Mouse (Mus musculus) CH12F3 (cell line): Measurements from ENCODE around the gene Tbck.

ENCODE experiments used
- in situ Hi-C: fragments of 300-500 bp; cut with MboI; formaldehyde crosslinking; loops from 2 replicates; pipeline ENCODE4 v1.14.3; 2020; ENCODE audit warnings: low sequenced_read_pairs

Gene Tbck

DNA sequence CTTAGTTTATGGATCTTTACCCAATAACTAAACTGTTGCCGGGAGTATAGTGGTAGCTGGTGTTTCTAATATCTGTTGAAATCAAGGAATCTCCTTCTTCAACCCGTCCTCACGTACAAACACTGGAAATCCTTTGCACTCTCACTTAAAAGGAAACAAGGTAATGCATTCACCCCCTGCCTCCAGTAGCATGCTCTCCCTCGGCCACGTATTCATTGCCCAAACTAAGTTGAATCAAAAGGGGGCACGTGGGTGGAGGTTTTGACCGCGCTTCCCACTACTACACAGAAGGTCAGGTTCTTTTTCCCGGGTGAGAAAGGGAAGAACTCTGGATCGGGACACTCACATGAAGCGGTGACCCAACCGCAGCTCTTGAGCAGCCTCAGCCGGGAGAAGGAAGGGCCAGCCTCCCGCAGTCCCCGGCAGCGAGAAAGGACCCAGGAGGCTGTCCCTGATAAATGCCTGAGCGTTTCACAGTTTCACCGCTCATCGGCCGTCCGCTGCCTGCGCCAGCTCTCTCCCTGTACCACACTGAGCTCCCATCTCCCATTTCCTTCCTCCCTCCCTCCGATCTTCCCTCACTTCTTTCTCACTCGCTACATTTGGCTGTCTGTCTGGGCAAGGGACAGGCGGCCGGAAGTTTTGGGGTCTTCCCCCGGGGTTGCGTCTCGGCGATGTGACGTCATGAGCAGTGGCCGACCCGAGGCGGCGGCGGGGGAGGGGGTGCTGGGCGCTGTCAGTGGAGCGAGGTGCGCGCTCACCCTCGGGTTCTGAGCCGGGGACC, at the start of gene Tbck:
TSS of gene Tbck (plus strand) at position 698 of the 784 bp plus-strand sequence.
- in situ Hi-C loops: no loop called here

DNA sequence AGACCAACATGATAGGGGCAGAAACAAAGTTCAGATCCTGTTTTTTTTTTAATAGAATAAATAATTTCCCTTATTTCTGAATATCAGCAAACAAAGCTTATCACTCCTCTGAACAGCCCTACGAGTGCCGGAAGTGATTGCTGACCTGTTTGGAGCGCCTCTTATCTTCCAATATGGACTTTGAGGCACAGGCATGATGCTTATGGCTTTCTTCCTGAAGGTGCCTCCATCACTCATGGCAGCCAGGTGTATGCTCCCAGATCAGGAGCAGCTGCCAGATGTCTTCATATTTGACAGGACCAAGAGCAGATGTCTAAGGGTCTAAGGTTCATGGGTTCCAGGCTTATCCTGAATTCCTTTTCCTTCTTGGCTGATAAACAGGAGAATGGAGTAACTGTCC, 46.9 kb upstream of the Tbck start:
- in situ Hi-C loops: no loop called here

DNA sequence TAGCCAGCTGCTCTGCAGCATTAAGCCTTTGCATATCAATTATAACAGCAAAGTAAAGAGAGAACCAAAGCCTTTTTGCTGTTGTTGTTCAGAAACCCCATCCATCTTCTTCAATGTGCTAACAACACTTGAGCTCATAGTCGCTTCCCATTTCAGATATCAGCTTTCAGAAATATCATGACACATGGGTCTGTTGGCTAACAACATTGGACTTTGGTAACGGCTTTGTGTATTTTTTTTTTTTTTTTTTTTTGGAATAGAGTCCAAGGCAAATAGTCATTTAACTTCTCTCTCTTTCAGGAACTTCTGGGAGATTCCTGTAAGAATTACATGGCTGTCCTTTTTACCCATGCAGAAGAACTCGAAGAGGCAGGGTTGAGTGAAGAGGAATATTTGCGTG, 39.9 kb upstream of the Tbck start:
- in situ Hi-C loops: no loop called here

DNA sequence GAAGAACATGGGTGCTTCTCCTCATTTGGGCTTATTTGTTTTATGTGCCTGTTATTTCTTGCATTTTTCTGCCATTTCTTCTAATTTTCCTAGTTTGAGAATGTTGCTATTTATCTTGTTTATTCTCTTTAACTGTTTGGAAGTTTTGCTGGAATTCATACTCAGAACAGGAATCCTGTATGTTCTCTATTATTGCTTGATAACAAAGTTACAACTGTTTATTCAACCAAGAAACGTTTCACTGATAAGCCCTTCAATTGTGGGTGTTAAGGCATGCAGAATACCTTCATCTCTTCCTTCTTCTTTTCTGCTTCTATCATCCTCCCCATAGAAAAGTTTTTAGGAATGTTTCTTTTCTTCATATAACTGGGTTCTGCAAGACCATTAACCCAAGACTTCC, 37.1 kb upstream of the Tbck start:
- in situ Hi-C loops: no loop called here

DNA sequence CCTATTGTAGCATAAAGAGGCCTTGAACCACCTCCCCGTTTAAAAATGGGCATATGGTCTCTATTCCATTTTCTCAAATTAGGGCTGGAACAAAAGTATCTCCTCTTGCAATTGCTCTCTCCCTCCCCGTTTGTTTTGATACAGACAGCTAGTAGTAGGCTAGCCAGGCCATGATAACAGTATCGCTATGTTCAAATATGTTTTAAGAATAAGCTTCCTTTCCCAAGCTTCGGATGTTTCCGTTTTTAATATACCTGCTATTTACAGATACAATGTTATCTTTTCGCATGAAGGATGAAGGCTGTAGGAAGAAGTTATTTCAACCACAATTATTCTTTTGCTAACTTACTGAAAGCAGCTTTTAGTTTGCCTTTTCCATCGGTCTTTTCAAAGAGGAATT, 34.6 kb upstream of the Tbck start:
- in situ Hi-C loops: no loop called here

DNA sequence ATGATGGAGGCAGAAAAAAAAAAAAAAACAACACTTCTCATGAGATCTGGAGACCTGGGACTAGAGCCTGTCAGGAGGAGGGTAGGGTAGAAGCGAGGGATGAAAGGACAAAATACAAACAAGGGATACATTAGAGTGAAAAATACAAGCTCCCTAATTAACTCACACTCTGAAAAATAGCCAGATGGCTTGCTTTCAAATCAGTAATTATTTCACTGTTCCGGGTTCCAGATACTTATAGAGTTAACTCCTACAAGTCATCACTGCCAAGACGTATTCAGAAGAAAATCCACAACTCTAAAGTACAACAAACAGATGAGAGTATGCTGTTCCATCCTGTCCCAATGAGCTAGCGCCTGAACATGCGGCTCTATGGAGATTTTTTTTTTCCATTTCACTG, 33.8 kb upstream of the Tbck start:
- in situ Hi-C loops: no loop called here

DNA sequence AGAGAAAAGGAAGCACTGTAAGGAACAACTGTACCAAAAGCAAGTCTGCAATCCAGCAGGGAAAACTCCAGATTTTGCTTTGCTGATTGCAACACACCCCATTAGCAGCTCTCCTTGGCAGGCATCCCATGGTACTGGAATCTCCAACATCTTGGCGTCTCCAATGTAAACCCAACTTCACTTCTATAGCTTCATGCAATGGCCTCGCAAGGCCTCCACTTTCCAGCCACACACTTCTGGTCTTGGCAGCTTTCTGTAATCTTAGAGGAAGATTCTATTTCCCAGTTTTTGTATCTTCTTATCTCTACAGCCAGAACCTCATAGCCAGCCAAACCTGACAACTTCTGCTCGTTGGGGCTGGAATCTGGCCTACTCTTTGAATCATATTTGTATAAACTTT, 32.2 kb upstream of the Tbck start:
- in situ Hi-C loops: no loop called here

DNA sequence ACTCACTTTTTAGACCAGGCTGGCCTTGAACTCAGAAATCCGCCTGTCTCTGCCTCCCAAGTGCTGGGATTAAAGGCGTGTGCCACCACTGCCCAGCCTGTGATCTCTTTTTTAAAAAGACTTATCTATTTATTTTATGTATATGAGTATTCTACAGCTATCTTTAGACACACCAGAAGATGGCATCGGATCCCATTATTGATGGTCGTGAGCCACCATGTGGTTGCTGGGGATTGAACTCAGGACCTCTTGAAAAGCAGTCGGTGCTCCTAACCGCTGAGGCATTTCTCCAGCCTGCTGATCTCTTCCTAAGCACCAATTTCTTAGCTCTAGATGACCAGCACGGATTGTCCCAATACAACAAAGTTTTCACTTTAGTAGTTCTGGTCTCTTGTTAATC, 30.0 kb upstream of the Tbck start:
- in situ Hi-C loops: no loop called here

DNA sequence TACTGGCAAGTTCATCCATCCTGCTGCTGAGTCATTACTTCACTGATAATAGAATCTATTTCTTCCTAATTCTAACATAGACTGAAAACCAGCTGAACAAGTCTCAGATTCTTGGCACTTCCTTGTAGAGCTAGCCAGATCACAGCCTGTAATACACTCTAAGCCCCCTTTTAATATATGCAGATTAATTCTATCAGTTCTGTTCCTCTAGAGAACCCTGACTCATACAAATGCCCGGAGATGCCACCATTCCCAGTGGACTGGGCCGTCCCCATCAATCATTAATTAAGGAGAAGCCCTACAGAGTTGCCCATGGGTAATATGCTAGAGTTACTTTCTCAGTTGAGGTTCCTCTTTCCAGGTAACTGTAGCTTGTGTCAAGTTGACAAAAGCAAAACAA, 28.0 kb upstream of the Tbck start:
- in situ Hi-C loops: no loop called here

DNA sequence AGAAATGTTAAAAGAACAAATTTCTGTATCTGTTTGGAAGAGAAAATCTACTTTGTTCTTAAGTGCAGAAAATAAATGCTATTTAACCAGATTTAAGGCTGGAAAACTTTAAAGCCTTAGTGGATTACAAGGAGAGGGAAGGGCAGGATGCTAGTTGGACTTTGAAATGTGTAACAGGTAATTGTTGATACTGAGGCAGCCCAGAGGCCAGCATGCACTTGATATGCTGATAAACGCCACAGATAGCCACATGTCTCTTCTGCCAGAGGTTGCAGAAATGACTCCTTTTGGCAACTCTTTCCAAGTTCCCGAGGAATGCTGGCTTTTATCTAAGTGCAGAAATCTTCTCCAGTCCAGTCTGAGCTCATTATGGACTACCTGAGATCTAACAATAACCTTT, 6.5 kb upstream of the Tbck start:
- in situ Hi-C loops: no loop called here

DNA sequence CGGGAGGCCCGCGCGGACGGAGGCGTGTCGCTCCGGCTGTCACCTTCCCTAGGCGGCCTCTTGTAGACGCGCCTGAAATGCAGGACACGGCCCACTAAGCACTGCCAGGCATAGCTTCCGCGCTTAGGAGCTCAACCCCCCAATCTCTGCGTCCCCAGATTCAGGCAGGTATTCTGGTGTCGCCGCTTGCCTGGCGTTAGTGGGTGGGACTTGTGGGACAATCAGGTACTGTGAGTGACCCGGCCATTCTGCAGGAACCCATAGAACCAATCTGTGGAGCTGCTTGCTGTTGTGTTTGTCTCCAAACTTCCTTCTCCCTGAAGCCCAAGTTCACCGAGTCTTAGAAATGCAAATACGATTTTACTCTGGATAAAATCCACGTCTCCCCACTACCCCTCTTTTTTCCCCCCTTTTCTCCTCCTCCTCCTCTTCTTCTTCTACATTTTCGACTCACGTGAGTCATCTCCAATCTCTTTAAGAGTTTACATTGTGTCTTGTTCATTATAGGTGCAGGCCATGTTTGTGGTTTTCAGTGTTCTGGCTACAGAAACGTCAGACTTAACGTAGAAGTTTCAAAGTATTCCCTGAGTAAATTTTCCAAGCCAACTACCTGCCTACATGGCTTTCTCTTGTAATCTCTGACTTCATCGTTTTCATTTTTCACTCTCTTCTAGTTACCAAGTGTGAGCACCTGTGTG, 436 bp downstream of the Tbck start, which contains the start of gene Aimp1:
TSS of gene Aimp1 (minus strand) at position 140 of the 698 bp plus-strand sequence.
- in situ Hi-C loops: no loop called here

DNA sequence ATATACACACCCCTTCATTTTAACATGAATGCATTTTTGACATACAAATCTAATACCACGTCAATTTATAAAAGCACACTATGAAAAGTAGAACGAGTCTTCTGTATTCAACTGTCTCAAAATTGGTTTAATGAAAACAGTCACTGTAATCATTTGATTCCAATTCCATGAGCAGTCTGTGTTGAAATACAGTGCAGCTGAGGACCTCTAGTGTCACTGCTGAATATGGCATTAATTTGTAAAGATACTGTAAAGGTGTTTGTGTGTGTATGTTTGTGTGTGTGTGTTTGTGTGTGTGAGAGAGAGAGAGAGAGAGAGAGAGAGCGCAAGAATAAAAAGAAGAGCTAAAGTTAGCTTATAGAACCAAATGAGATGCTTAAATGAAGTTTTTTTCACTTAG, 17.4 kb downstream of the Tbck start:
- in situ Hi-C loops: loop anchor here (10.0 kb wide), 1 partner anchor 197 kb away; no protein-coding TSS in a partner anchor

DNA sequence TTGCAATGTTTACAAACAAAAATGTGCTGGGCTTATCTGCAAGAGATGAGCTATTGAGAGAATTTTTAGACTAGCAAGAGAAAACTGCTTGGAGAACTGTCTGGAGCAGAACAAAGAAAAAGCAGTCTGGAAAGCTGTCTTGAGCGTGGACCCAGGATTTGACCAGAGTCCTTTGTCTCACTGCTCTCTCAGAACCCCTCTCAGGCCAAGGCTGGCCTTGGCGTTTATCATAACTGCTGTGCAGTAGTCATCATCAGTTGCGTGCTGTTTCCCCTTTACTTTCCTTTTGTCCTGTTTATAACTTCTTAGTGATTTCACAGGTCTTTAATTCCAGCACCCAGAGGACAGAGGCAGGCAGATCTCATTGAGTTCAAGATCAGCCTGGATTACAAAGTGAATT, 20.3 kb downstream of the Tbck start:
- in situ Hi-C loops: loop anchor here (10.0 kb wide), 1 partner anchor 199 kb away; no protein-coding TSS in a partner anchor

DNA sequence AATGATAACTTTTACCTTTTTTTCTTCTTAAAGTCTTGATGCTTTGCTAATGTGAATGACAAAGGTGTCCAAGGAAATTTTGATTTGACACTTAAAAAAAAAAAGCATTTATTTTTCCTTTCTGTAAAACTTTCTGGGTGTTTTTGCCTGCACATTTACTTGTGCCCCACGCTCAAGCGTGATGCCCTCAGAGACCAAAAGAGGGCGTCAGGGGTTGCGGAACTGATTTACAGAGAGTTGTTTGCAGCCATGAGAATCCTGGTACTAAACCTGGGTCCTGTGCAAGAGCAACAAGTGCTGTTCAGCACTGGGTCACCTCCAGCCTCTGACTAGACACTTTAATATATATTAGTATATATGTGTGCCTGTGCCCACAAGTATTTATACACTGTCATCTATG, 23.0 kb downstream of the Tbck start:
- in situ Hi-C loops: loop anchor here (10.0 kb wide), 1 partner anchor 202 kb away; no protein-coding TSS in a partner anchor

DNA sequence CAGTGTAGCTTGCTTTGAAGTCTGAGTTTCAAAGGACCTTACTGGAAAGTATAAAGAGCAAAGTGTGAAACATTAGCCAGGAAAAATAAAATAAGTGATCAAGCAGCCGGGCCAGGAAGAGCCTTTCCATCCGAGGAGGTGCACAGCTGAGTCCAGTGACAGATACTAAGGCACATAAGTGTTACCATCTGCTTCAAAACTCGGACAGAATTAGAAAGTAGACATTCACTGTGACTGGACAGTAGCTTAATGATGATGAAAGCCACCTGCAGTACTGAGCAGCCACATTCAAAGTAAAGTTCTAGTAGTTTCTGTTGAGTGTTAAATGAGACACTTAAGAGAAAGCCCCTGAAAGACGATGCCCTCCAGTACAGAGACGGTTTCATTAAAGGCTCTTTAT, 30.0 kb downstream of the Tbck start:
- in situ Hi-C loops: no loop called here

DNA sequence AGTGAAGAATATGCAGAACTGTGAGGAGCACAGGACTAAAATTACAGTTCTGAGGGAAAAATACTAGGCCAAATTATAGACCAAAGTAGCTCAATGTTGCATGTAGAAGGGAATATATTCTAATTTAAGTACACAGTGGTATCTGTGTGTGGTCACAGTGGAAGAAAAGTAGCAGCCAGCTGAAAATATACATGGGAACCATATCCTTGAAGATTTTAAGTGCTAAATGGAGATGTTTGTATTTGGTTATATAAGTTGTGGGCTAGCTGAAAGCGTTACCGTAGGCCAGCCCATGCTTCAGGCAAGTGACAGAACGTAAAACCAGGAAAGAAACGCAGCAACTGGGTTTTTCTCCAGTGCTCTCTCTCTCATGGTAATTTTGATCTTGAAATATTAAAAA, 33.4 kb downstream of the Tbck start:
- in situ Hi-C loops: no loop called here

DNA sequence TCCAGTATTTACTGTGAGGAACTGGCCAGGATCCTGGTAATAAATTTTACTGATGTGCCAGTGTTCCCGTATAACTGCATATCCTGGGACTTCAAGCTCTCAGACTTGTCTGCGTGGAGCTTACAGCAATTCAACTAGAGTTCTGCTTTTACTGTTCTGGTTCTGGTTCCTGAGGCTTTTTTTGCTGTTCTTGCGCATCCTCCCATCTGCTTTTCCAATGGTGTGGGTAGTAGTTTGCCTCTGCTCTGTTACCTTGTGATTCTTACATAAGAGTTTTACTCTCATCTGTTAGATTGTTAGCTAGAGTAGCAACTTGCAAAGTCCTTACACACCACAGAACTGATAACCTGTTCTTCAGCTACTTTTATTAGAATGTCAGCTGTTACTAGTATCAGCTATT, 40.4 kb downstream of the Tbck start:
- in situ Hi-C loops: no loop called here

DNA sequence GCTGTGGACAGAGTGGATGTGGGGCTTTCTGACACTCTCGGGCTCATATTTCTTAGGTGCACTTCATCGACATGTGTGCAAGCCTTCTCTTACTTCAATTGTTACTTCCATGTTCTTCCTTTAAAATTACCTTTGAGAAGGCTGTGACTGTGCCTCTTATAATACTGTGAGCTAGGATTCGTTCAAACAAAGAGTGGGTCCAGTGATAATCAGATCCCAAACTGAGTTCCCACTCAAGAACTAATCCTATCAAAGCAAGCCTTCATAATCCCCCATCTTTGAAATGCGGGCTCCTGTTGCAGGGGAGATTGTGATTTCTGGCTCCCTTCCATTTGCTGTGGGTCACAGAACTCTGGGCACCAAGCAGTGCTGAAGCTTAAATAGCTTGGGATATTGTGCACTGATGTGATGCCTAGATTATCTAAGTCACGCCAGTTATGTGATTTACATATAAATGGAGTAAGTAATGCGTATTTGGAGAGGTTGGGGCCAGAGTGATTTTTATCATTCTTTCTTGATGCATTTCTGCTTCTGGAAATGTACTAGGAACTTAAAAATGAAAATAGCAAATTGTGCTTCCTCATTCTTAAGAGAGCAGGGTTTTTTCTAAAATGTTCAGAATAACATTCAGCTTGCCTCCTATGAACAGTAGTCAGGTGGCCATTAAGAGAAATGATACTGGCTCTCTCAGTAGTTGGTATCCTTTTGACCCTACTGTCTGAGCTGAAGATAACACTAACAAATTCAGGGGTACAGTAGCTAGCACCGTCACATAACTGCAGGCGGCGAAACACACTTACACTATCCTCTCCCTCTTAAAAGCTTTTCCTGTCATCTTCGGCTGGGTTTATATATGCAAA, 60.6 kb downstream of the Tbck start:
- in situ Hi-C loops: loop anchor here (25.0 kb wide), 1 partner anchor 518 kb away; no protein-coding TSS in a partner anchor

DNA sequence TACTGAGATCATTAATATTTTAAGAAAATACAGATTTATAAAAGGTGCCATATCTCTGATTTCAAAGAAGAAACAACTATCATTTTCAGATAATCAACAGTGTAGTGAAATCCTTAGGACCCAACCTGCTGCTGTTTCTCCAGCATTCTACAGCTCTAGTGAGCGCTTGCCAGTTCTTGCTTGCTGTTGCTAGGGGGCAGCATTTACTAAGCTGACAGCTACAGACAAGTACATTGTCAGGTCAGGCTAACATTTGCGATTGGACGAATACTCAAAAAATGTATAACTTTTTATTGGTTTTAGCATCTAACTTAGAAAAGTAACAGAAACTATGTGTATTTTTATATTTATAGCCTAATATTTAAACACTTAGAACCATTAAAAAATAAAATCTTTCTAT, 63.1 kb downstream of the Tbck start:
- in situ Hi-C loops: loop anchor here (25.0 kb wide), 1 partner anchor 515 kb away; no protein-coding TSS in a partner anchor

DNA sequence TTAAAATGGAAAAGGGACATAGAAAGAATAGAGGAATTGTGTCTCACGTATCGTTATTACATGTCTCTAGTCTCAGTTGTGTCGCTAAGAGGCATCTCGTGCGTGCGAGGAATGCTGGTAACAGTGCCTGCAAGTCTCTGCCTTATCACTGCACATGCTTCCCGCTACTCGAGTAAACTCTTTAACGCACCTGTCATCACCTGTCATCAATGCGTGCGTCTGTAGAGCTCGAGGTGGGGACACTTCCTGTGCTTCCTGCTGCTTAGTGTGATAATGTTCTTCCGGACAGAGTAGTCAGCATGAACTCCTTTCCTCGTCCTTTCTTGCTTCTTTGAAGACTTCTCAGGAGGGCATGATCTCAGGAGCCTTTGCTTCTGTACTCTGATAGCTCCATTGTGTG, 63.8 kb downstream of the Tbck start:
- in situ Hi-C loops: loop anchor here (25.0 kb wide), 1 partner anchor 515 kb away; no protein-coding TSS in a partner anchor

DNA sequence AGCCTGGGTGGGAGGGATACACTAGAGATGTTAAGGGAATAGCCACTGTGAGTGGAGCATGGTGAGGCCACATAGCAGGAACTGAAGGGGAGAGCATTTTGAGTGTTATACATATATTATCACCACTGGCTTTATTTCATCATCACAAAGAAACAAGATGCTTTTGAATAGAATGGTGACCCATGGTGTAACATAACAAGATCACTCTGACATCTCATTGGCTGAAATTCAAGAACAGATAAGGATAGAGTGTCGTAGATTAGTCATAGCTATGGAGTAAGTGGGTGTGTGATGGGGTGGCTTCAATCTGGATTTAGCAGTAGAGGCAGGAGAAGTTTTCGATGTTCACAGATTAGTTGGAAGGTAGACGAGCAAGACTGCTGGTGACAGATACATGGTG, 64.8 kb downstream of the Tbck start:
- in situ Hi-C loops: loop anchor here (25.0 kb wide), 1 partner anchor 514 kb away; no protein-coding TSS in a partner anchor
